In genomic region chr13:115090977-115091445, GRCm38 (mm10) we compare ENCODE assay signal across 1 mouse cellular context.
TF ChIP-seq lines count a peak whose summit lies in the region.

No protein-coding gene starts in this region.

TF ChIP-seq in CH12.LX, 34 proteins besides CTCF, POLR2A, EP300 and RAD21 (continued from another document):
- TF ChIP-seq CHD1 (IDR thresholded peaks at IDR 0.05; ENCODE audit: low read depth, low read length): no peak
- TF ChIP-seq IRF4 (IDR thresholded peaks at IDR 0.05; ENCODE audit: low read depth, low read length): no peak
- no peak for TF ChIP-seq NELFE (IDR thresholded peaks at IDR 0.05; ENCODE audit: low read depth, low read length)
